Mouse (Mus musculus) liver, embryonic 14.5 days (tissue): ENCODE data around the gene Iqch. TPM values are rescaled to one million over a fixed set of nuclear protein-coding genes. Genes with fewer than 3 reads are reported as not detected.

Experiments used
- ATAC-seq: fragments of 200-750 bp; cut with Nextera tagmentation; 2 replicates; pipeline ENCODE4 v1.8.0; 2017; ENCODE audit warnings: moderate number of reproducible peaks, mild to moderate bottlenecking, moderate library complexity; ENCODE audit not compliant: insufficient read depth
- DNase-seq, 3 experiments: peaks; one replicate each; pipeline ENCODE4 v3.0.0-alpha.2; 2012 to 2013; ENCODE audit warnings: low read depth in 3 of 3, low spot score in 3 of 3
- H3K27ac ChIP-seq: fragments of 300-500 bp; sonication (generic); 2 replicates; pipeline ENCODE4 v1.5.1; 2014; ENCODE audit warnings: moderate library complexity, mild to moderate bottlenecking, control low read depth, inconsistent platforms
- H3K27me3 ChIP-seq: fragments of 300-500 bp; sonication (generic); 2 replicates; pipeline ENCODE4 v1.6.1; 2014; ENCODE audit warnings: mild to moderate bottlenecking, low read length, moderate library complexity; ENCODE audit not compliant: control insufficient read depth, insufficient read depth
- H3K36me3 ChIP-seq: fragments of 300-500 bp; sonication (generic); replicated peaks from 2 replicates; pipeline ENCODE4 v1.6.1; 2014; ENCODE audit warnings: low read depth; ENCODE audit not compliant: control insufficient read depth, insufficient read depth
- H3K4me1 ChIP-seq, 2 experiments: fragments of 200-500 bp in 1 of 2; fragments of 300-500 bp in 1 of 2; sonication (generic) in 1 of 2; replicated peaks; 2 replicates each; pipeline ENCODE4 v1.6.1; 2012 to 2014; ENCODE audit warnings: antibody characterized with exemption in 1 of 2, inconsistent platforms in 1 of 2, low read length in 1 of 2; ENCODE audit not compliant: control insufficient read depth in 2 of 2, insufficient read depth in 2 of 2
- H3K4me2 ChIP-seq: fragments of 300-500 bp; sonication (generic); 2 replicates; pipeline ENCODE4 v1.6.1; 2014; ENCODE audit warnings: low read depth, mild to moderate bottlenecking, control low read depth, moderate library complexity
- H3K4me3 ChIP-seq, 2 experiments: fragments of 200-500 bp in 1 of 2; fragments of 300-500 bp in 1 of 2; sonication (generic) in 1 of 2; 2 replicates each; pipeline ENCODE4 v1.5.1; 2012 to 2014; ENCODE audit warnings: low read depth in 2 of 2, low read length in 2 of 2, mild to moderate bottlenecking in 2 of 2, control low read depth in 1 of 2, inconsistent platforms in 1 of 2, moderate library complexity in 1 of 2; ENCODE audit not compliant: insufficient read depth in 1 of 2
- H3K9ac ChIP-seq: fragments of 300-500 bp; sonication (generic); replicated peaks from 2 replicates; pipeline ENCODE4 v1.6.1; 2014; ENCODE audit warnings: mild to moderate bottlenecking, control low read depth, moderate library complexity
- H3K9me3 ChIP-seq: fragments of 300-500 bp; sonication (generic); 2 replicates; pipeline ENCODE4 v1.6.1; 2016; ENCODE audit warnings: low read length, mixed read lengths; ENCODE audit not compliant: control insufficient read depth
- CTCF ChIP-seq: IDR thresholded peaks from 2 replicates; pipeline ENCODE4 v1.5.1; 2016; ENCODE audit warnings: antibody characterized with exemption, low read depth, control low read depth
- EP300 ChIP-seq: IDR thresholded peaks from 2 replicates; pipeline ENCODE4 v1.6.1; 2016; ENCODE audit warnings: antibody characterized with exemption, low read depth
- WGBS: fragments of 180-500 bp; shearing (Covaris S2); extraction: QIAGEN DNeasy Blood & Tissue Kit; methylation state at CpG from one replicate; pipeline ENCODE4 v1.1.7; 2014; ENCODE audit not compliant: insufficient replicate concordance; 5-methylcytosine and 5-hydroxymethylcytosine counted together
- polyA plus RNA-seq, 2 experiments: library from polyadenylated mRNA; depleted of rRNA in 1 of 2; stranded (reverse) in 1 of 2; unstranded in 1 of 2; fragments of >200 nt; fragmentation: Nextera tagmentation in 1 of 2; extraction: Ambion mirVana in 1 of 2; gene quantifications; 2 replicates each; pipeline versions ENCODE4 v1.2.1 to v1.2.3; 2012 to 2014

Iqch gene
- polyA plus RNA-seq, 2 experiments: not detected

- Histone ChIP-seq H3K27me3 (no peaks in the 10 kb centered on the region), H3K9me3 (no peaks in the 10 kb centered on the region), H3K9ac (no peak overlapping the region), H3K4me2 (no peak overlapping the region), H3K36me3 (peaks cover 4% of the 10 kb centered on the region), H3K4me3 (no peak overlapping the region), H3K4me1 (no peaks in the 10 kb centered on the region), H3K27ac (no peak overlapping the region)
- DNase-seq: no peak
- 71% methylated on average over 7 of the region's 7 CpGs for WGBS
- ATAC-seq: no peak
- TF ChIP-seq EP300 (no peak), CTCF (no peak)
Observed at GRCm38 (mm10) chr9:63633334-63633733, 31.0 kb upstream of the Iqch start.

DNA sequence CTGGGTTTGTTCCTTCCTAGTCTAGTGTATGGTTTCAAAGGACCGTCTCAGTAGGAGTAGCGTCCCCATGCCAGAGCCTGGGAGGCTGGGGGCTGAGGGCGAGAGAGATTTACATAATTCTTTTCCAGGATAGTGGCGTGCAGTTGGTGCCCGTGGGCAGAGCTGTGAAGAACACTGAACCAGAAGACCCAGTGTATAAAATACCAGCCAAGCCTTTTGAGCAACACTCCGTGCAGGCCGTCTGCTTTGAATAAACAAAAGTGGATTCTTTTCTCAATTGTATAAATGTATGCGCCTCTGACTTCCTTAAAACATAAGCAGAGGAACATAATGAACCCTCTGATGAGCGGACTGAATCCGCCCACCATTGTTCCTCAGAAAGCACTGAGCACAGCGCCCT is 30.6 kb upstream of the Iqch start:
- no peak overlapping the region for H3K4me2 ChIP-seq
- H3K4me3 ChIP-seq: no peak overlapping the region
- no peaks in the 10 kb centered on the region for H3K27me3 ChIP-seq
- H3K27ac ChIP-seq: no peak overlapping the region
- no peak for DNase-seq
- no peak overlapping the region for H3K9ac ChIP-seq
- peaks cover 4% of the 10 kb centered on the region for H3K36me3 ChIP-seq
- TF ChIP-seq EP300: no peak
- no peak for TF ChIP-seq CTCF
- no peaks in the 10 kb centered on the region for H3K9me3 ChIP-seq
- no peaks in the 10 kb centered on the region for H3K4me1 ChIP-seq
- ATAC-seq: no peak
- WGBS: 84% methylated on average over 11 of the region's 11 CpGs

- Histone ChIP-seq H3K27me3 (no peaks in the 10 kb centered on the region), H3K27ac (no peak overlapping the region), H3K36me3 (no peaks in the 10 kb centered on the region; the same call in none of the 2 replicates), H3K4me1 (no peaks in the 10 kb centered on the region), H3K9me3 (no peaks in the 10 kb centered on the region), H3K4me2 (no peak overlapping the region), H3K9ac (no peak overlapping the region), H3K4me3 (no peak overlapping the region)
- TF ChIP-seq EP300: no peak
- WGBS: 82% methylated on average over 4 of the region's 4 CpGs
- no peak for ATAC-seq
- DNase-seq: no peak
Observed at GRCm38 (mm10) chr9:63632045-63632444, 29.8 kb upstream of the Iqch start.

GRCm38 (mm10) chr9:63625090-63625756 is 22.9 kb upstream of the Iqch start:
- H3K36me3 ChIP-seq: peaks cover 6% of the 10 kb centered on the region
- no peak overlapping the region for H3K4me3 ChIP-seq
- no peak overlapping the region for H3K9ac ChIP-seq
- TF ChIP-seq EP300 (no peak), CTCF (no peak)
- ATAC-seq (no peak), DNase-seq (no peak)
- no peaks in the 10 kb centered on the region for H3K4me1 ChIP-seq
- no peak overlapping the region for H3K4me2 ChIP-seq
- H3K27me3 ChIP-seq: no peaks in the 10 kb centered on the region
- 80% methylated on average over 9 of the region's 9 CpGs for WGBS
- H3K27ac ChIP-seq: no peak overlapping the region
- H3K9me3 ChIP-seq: no peaks in the 10 kb centered on the region

- no peak overlapping the region for H3K4me3 ChIP-seq
- H3K4me2 ChIP-seq: no peak overlapping the region
- no peaks in the 10 kb centered on the region for H3K9me3 ChIP-seq
- no peak overlapping the region for H3K27ac ChIP-seq
- H3K27me3 ChIP-seq: no peaks in the 10 kb centered on the region
- no peak for DNase-seq
- peaks cover 8% of the 10 kb centered on the region for H3K36me3 ChIP-seq
- WGBS: 84% methylated on average over 15 of the region's 15 CpGs
- no peak overlapping the region for H3K9ac ChIP-seq
- ATAC-seq: no peak
- H3K4me1 ChIP-seq: no peaks in the 10 kb centered on the region
- TF ChIP-seq EP300 (no peak), CTCF (no peak)
Observed at GRCm38 (mm10) chr9:63623895-63624569, 21.7 kb upstream of the Iqch start.
